Comparison of ENCODE assay signal across 24 mouse cellular contexts in the genomic region with DNA sequence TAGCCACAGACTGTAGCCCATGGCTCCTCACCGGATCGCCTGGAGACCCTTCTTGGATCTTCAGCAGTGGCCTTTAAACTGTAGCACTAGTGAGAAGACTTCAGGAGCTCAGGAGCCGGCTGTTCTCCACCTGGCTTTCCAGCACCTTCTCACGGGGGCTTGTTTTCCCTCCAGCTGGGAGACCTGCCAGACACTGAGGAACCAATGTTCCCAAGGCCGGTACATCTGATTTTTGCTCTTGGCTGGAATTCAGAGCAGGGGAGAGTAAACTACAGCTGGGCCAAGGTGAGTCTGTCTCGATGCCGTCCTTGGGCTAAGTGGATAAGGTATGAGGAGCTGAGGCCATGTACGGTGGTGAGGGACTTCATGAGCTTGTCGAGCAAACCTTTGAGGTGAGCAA. TPM values are rescaled to one million over a fixed set of nuclear protein-coding genes. Genes with fewer than 3 reads are reported as not detected.
DNase-seq lines count a peak whose midpoint lies in the region; ATAC-seq lines count a peak whose summit lies in the region.
"Had no signal": no experiment of that assay in that cellular context is flagged by ENCODE, and none has a peak within 500 bp of the region (broad histone marks: within the 10 kb centered on the region; RNA-seq: fewer than 3 reads in every experiment).

No protein-coding gene starts in this region.

- peaks cover 13% of the 10 kb centered on the region for H3K4me1 ChIP-seq in heart, embryonic 10.5 days
- H3K4me1 ChIP-seq in intestine, embryonic 16.5 days (ENCODE audit: control insufficient read depth, insufficient read depth, low read length) = no peaks in the 10 kb centered on the region
- H3K4me1 ChIP-seq in intestine, embryonic 15.5 days (replicated peaks) = no peaks in the 10 kb centered on the region
- H3K4me1 ChIP-seq: embryonic facial prominence, embryonic 12.5 days; embryonic facial prominence, embryonic 15.5 days; hindbrain, embryonic 10.5 days; hindbrain, embryonic 13.5 days had no signal

- no peak overlapping the region for H3K4me3 ChIP-seq in heart, embryonic 10.5 days
- H3K4me3 ChIP-seq in intestine, embryonic 16.5 days (ENCODE audit: low read length) = no peak overlapping the region
- no peak overlapping the region for H3K4me3 ChIP-seq in intestine, embryonic 15.5 days (replicated peaks)
- H3K4me3 ChIP-seq: embryonic facial prominence, embryonic 12.5 days; embryonic facial prominence, embryonic 15.5 days; gastrocnemius, adult 2 months; heart, embryonic 15.5 days; hindbrain, embryonic 10.5 days; hindbrain, embryonic 13.5 days had no signal

- no peak overlapping the region for H3K4me2 ChIP-seq in intestine, embryonic 16.5 days (ENCODE audit: low read depth, low read length)
- no peak overlapping the region for H3K4me2 ChIP-seq in intestine, embryonic 15.5 days (replicated peaks)
- H3K4me2 ChIP-seq: embryonic facial prominence, embryonic 12.5 days; embryonic facial prominence, embryonic 15.5 days; heart, embryonic 15.5 days; hindbrain, embryonic 13.5 days had no signal

- WGBS in heart, embryonic 10.5 days = 78% methylated on average over 9 of the region's 9 CpGs
- WGBS in intestine, embryonic 16.5 days = 89% methylated on average over 9 of the region's 9 CpGs
- WGBS in intestine, embryonic 15.5 days = 89% methylated on average over 9 of the region's 9 CpGs

- H3K36me3 ChIP-seq in heart, embryonic 10.5 days = no peaks in the 10 kb centered on the region
- no peaks in the 10 kb centered on the region for H3K36me3 ChIP-seq in intestine, embryonic 16.5 days (ENCODE audit: control insufficient read depth, insufficient read depth, low read length)
- no peaks in the 10 kb centered on the region for H3K36me3 ChIP-seq in intestine, embryonic 15.5 days
- H3K36me3 ChIP-seq: embryonic facial prominence, embryonic 12.5 days; embryonic facial prominence, embryonic 15.5 days; heart, embryonic 15.5 days; hindbrain, embryonic 10.5 days; hindbrain, embryonic 13.5 days had no signal

- DNase-seq in adrenal gland, adult (ENCODE audit: inconsistent age in 2 of 2, low spot score in 1 of 2) = peak; percentile 22 to 51
- DNase-seq in adrenal gland, postnatal 25 days = no peak
- DNase-seq in heart, embryonic 10.5 days (ENCODE audit: low spot score) = peak; percentile 59
- DNase-seq in heart, adult 9 months (ENCODE audit: low spot score in 2 of 2) = no peak
- DNase-seq in testis, postnatal 14 days (ENCODE audit: low spot score) = peak; percentile 24
- DNase-seq: adrenal gland, postnatal 10 days; cerebellum, adult 11 months; cerebellum, adult 2 months; cerebellum, adult 9-11 months; cerebellum, postnatal 25 days; forebrain, postnatal 0 days; gastrocnemius, adult 2 months; gastrocnemius, postnatal 14 days had no signal

- no peaks in the 10 kb centered on the region for H3K9me3 ChIP-seq in heart, embryonic 10.5 days
- no peaks in the 10 kb centered on the region for H3K9me3 ChIP-seq in intestine, embryonic 16.5 days (ENCODE audit: control insufficient read depth, low read length)
- no peaks in the 10 kb centered on the region for H3K9me3 ChIP-seq in intestine, embryonic 15.5 days
- H3K9me3 ChIP-seq: embryonic facial prominence, embryonic 12.5 days; embryonic facial prominence, embryonic 15.5 days; heart, embryonic 15.5 days; hindbrain, embryonic 10.5 days; hindbrain, embryonic 13.5 days had no signal

- peak; percentile 60 for ATAC-seq in intestine, embryonic 16.5 days
- ATAC-seq in intestine, embryonic 15.5 days = no peak
- ATAC-seq: activated CD4-positive, CD25-positive, alpha-beta regulatory T cell, adult 4 months; forebrain, embryonic 14.5 days; forebrain, postnatal 0 days; hindbrain, embryonic 16.5 days; intestine, postnatal 0 days had no signal

- H3K27ac ChIP-seq in heart, embryonic 10.5 days = no peak overlapping the region
- no peak overlapping the region for H3K27ac ChIP-seq in intestine, embryonic 16.5 days (ENCODE audit: low read length)
- no peak overlapping the region for H3K27ac ChIP-seq in intestine, embryonic 15.5 days
- H3K27ac ChIP-seq: embryonic facial prominence, embryonic 12.5 days; embryonic facial prominence, embryonic 15.5 days; gastrocnemius, adult 2 months; heart, embryonic 15.5 days; hindbrain, embryonic 10.5 days; hindbrain, embryonic 13.5 days had no signal

- H3K9ac ChIP-seq in intestine, embryonic 16.5 days (ENCODE audit: low read depth, low read length) = no peak overlapping the region
- no peak overlapping the region for H3K9ac ChIP-seq in intestine, embryonic 15.5 days
- H3K9ac ChIP-seq: embryonic facial prominence, embryonic 12.5 days; embryonic facial prominence, embryonic 15.5 days; forebrain, postnatal 0 days; heart, embryonic 15.5 days; hindbrain, embryonic 13.5 days had no signal

- H3K27me3 ChIP-seq in heart, embryonic 10.5 days (ENCODE audit: insufficient read depth, poor library complexity, severe bottlenecking) = no peaks in the 10 kb centered on the region
- H3K27me3 ChIP-seq in intestine, embryonic 16.5 days (replicated peaks; ENCODE audit: control insufficient read depth, insufficient read depth, low read length) = no peaks in the 10 kb centered on the region
- H3K27me3 ChIP-seq in intestine, embryonic 15.5 days (replicated peaks) = no peaks in the 10 kb centered on the region
- H3K27me3 ChIP-seq: embryonic facial prominence, embryonic 12.5 days; embryonic facial prominence, embryonic 15.5 days; heart, embryonic 15.5 days; hindbrain, embryonic 13.5 days had no signal

RNA-seq across cellular contexts. Expression of gene Lbh, which starts 39.1 kb away (rescaled TPM):
- 24.9 and 26.2 TPM in 2 replicates for total RNA-seq in adrenal gland, postnatal 25 days (2021)
- polyA plus RNA-seq in heart, embryonic 10.5 days (2016; fragmentation: Nextera tagmentation; extraction: Ambion mirVana) = 10.8 and 15.4 TPM in 2 replicates
- polyA plus RNA-seq in intestine, embryonic 16.5 days (2015; fragmentation: Nextera tagmentation; extraction: Ambion mirVana) = 5.5 and 7.6 TPM in 2 replicates
- polyA plus RNA-seq in intestine, embryonic 15.5 days (2015; fragmentation: Nextera tagmentation; extraction: Ambion mirVana) = 5.2 and 6.1 TPM in 2 replicates

RNA-seq across cellular contexts. Expression of gene Ypel5, which starts 42.7 kb away (rescaled TPM):
- total RNA-seq in adrenal gland, postnatal 25 days (2021) = 74.9 and 90.0 TPM in 2 replicates
- 34.7 and 44.9 TPM in 2 replicates for polyA plus RNA-seq in heart, embryonic 10.5 days (2016; fragmentation: Nextera tagmentation; extraction: Ambion mirVana)
- polyA plus RNA-seq in intestine, embryonic 16.5 days (2015; fragmentation: Nextera tagmentation; extraction: Ambion mirVana) = 37.4 and 43.2 TPM in 2 replicates
- polyA plus RNA-seq in intestine, embryonic 15.5 days (2015; fragmentation: Nextera tagmentation; extraction: Ambion mirVana) = 35.5 and 38.9 TPM in 2 replicates

Comparison
In these comparisons a context has a peak if more than half of its experiments do, and no peak if none do; other contexts are left out.
1. DNase-seq: peak in adrenal gland, adult (2 of 2), heart, embryonic 10.5 days (single experiment) and testis, postnatal 14 days (single experiment); none in adrenal gland, postnatal 25 days (single experiment) and heart, adult 9 months (0 of 2).